Mouse (Mus musculus): ENCODE results near the gene Fam160a1.

- TF ChIP-seq CTCF (conservative IDR thresholded peaks at IDR 0.05; ENCODE audit: low read length) (no peak), POU5F1 (IDR thresholded peaks at IDR 0.05; ENCODE audit: borderline replicate concordance, low read length) (no peak), NANOG (IDR thresholded peaks at IDR 0.05; ENCODE audit: borderline replicate concordance, low read length) (no peak)
Observed at GRCm38 (mm10) chr3:85616389-85616788, 200.7 kb downstream of the Fam160a1 start.
